Mouse (Mus musculus): ENCODE measurements at regions not wholly inside any gene's neighbourhood (a gene's known extent, or its start where the extent isn't known, plus 50 kb on each side); places are given as distances from the start of the nearest gene placed in this dataset.

DNA sequence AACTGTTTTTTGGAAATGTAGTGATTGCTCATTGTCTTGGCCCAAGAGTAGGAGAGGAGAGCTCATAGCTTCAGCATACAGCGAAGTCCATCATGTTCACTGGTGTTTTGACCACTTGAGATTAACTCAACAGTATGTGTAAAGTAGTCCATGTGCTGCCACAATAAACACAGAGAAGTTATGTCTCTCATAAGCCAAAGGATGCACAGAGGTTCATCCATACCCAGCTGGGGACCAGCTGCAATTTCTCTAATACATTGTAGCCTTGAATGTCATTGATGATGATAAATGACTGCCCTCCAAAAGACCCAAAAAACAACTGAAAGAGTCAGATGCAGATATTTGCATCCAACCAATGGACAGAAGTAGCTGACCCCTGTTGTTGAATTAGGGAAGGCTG lies 199.2 kb upstream of the Adgra3 start:
- TF ChIP-seq POLR2A (IDR thresholded peaks at IDR 0.05; ENCODE audit: extremely low read depth, insufficient read depth, low read length) (no peak), CTCF (IDR thresholded peaks at IDR 0.05; ENCODE audit: low read depth, low read length) (no peak)

Measured in liver, adult 2 months (tissue).